ENCODE assay signal across 23 mouse cellular contexts in genomic region chr11:92153124-92153523, GRCm38 (mm10).
DNase-seq lines count a peak whose midpoint lies in the region; ATAC-seq and TF ChIP-seq lines count a peak whose summit lies in the region.
"Had no signal": no experiment of that assay in that cellular context is flagged by ENCODE, and none has a peak within 500 bp of the region (broad histone marks: within the 10 kb centered on the region; RNA-seq: fewer than 3 reads in every experiment).

No protein-coding gene starts in this region.

- no peak overlapping the region for H3K4me3 ChIP-seq in forebrain, embryonic 13.5 days
- no peak overlapping the region for H3K4me3 ChIP-seq in forebrain, embryonic 10.5 days
- H3K4me3 ChIP-seq in forebrain, embryonic 15.5 days = no peak overlapping the region
- H3K4me3 ChIP-seq in forebrain, postnatal 0 days (ENCODE audit: low read depth, low read length) = no peak overlapping the region
- H3K4me3 ChIP-seq: embryonic facial prominence, embryonic 10.5 days; embryonic facial prominence, embryonic 12.5 days had no signal

- no peaks in the 10 kb centered on the region for H3K36me3 ChIP-seq in forebrain, embryonic 13.5 days (ENCODE audit: poor library complexity, severe bottlenecking)
- H3K36me3 ChIP-seq in forebrain, embryonic 10.5 days (replicated peaks) = no peaks in the 10 kb centered on the region
- H3K36me3 ChIP-seq in forebrain, embryonic 15.5 days = no peaks in the 10 kb centered on the region
- no peaks in the 10 kb centered on the region for H3K36me3 ChIP-seq in forebrain, postnatal 0 days (ENCODE audit: insufficient read depth)
- H3K36me3 ChIP-seq: embryonic facial prominence, embryonic 10.5 days; embryonic facial prominence, embryonic 12.5 days; G1E had no signal

- H3K27ac ChIP-seq in forebrain, embryonic 13.5 days = no peak overlapping the region
- H3K27ac ChIP-seq in forebrain, embryonic 10.5 days = no peak overlapping the region
- H3K27ac ChIP-seq in forebrain, embryonic 15.5 days (replicated peaks) = no peak overlapping the region
- no peak overlapping the region for H3K27ac ChIP-seq in forebrain, postnatal 0 days (ENCODE audit: low read depth, low read length)
- H3K27ac ChIP-seq: embryonic facial prominence, embryonic 10.5 days; embryonic facial prominence, embryonic 12.5 days had no signal

- ATAC-seq in forebrain, embryonic 13.5 days = 0 out of 2 replicates have a peak, but pooled peaks have one; percentile 24
- ATAC-seq in forebrain, embryonic 15.5 days (replicated peaks) = peak; percentile 58
- no peak for ATAC-seq in forebrain, postnatal 0 days
- no peak for ATAC-seq in cerebellum, adult (ENCODE audit: insufficient number of reproducible peaks, low FRiP score, low TSS enrichment)
- ATAC-seq: activated CD4-positive, CD25-positive, alpha-beta regulatory T cell, adult 4 months; CD4-positive, CD25-positive, alpha-beta regulatory T cell, adult 4 months; Patski had no signal

- no peaks in the 10 kb centered on the region for H3K27me3 ChIP-seq in forebrain, embryonic 13.5 days
- H3K27me3 ChIP-seq in forebrain, embryonic 10.5 days (ENCODE audit: poor library complexity, severe bottlenecking) = no peaks in the 10 kb centered on the region
- no peaks in the 10 kb centered on the region for H3K27me3 ChIP-seq in forebrain, embryonic 15.5 days
- H3K27me3 ChIP-seq in forebrain, postnatal 0 days (ENCODE audit: insufficient read depth, low read length) = no peaks in the 10 kb centered on the region
- H3K27me3 ChIP-seq: CH12.LX; embryonic facial prominence, embryonic 12.5 days; Patski had no signal

- H3K4me2 ChIP-seq in forebrain, embryonic 13.5 days = no peak overlapping the region
- no peak overlapping the region for H3K4me2 ChIP-seq in forebrain, embryonic 15.5 days (replicated peaks)
- no peak overlapping the region for H3K4me2 ChIP-seq in forebrain, postnatal 0 days (ENCODE audit: low read depth)
- H3K4me2 ChIP-seq: embryonic facial prominence, embryonic 12.5 days had no signal

- H3K4me1 ChIP-seq in forebrain, embryonic 13.5 days = no peaks in the 10 kb centered on the region
- H3K4me1 ChIP-seq in forebrain, embryonic 10.5 days = no peaks in the 10 kb centered on the region
- H3K4me1 ChIP-seq in forebrain, embryonic 15.5 days = 0 out of 2 replicates have a peak, but pooled peaks cover 12% of the 10 kb centered on the region
- H3K4me1 ChIP-seq in forebrain, postnatal 0 days (ENCODE audit: insufficient read depth) = no peaks in the 10 kb centered on the region
- H3K4me1 ChIP-seq: embryonic facial prominence, embryonic 10.5 days; embryonic facial prominence, embryonic 12.5 days had no signal

- H3K9me3 ChIP-seq in forebrain, embryonic 13.5 days (replicated peaks) = no peaks in the 10 kb centered on the region
- no peaks in the 10 kb centered on the region for H3K9me3 ChIP-seq in forebrain, embryonic 10.5 days
- no peaks in the 10 kb centered on the region for H3K9me3 ChIP-seq in forebrain, embryonic 15.5 days
- H3K9me3 ChIP-seq in forebrain, postnatal 0 days (ENCODE audit: low read length) = no peaks in the 10 kb centered on the region
- H3K9me3 ChIP-seq: embryonic facial prominence, embryonic 10.5 days; embryonic facial prominence, embryonic 12.5 days; G1E had no signal

- no peak for DNase-seq in forebrain, embryonic 10.5 days (ENCODE audit: extremely low spot score, low spot score)
- no peak for DNase-seq in forebrain, postnatal 0 days
- peak; percentile 10 for DNase-seq in brain, adult 2 months (ENCODE audit: low read depth, low spot score)
- DNase-seq in telencephalon, adult 2 months (ENCODE audit: low read depth, low spot score) = peak; percentile 16
- DNase-seq: adrenal gland, adult 8-10 months; adrenal gland, postnatal 14 days; adrenal gland, postnatal 36 days; B cell, adult 2 months; cerebellum, adult 11 months; cerebellum, adult 18-20 months; cerebellum, adult 8-10 months; cerebellum, postnatal 10 days; cerebellum, postnatal 25 days had no signal

- no peak for TF ChIP-seq CTCF in forebrain, postnatal 0 days (IDR thresholded peaks at IDR 0.05; ENCODE audit: low read depth)

- no peak overlapping the region for H3K9ac ChIP-seq in forebrain, embryonic 13.5 days
- H3K9ac ChIP-seq in forebrain, embryonic 15.5 days (replicated peaks) = no peak overlapping the region
- H3K9ac ChIP-seq in forebrain, postnatal 0 days = no peak overlapping the region
- H3K9ac ChIP-seq: embryonic facial prominence, embryonic 12.5 days had no signal

Comparison
In these comparisons a context has a peak if more than half of its experiments do, and no peak if none do; other contexts are left out.
1. ATAC-seq: peak in forebrain, embryonic 13.5 days (single experiment) and forebrain, embryonic 15.5 days (single experiment); none in forebrain, postnatal 0 days (single experiment) and cerebellum, adult (single experiment).
2. DNase-seq: peak in brain, adult 2 months (single experiment) and telencephalon, adult 2 months (single experiment); none in forebrain, embryonic 10.5 days (single experiment) and forebrain, postnatal 0 days (single experiment).